Mouse (Mus musculus) MEL (cell line): ENCODE measurements at regions not wholly inside any gene's neighbourhood (a gene's known extent, or its start where the extent isn't known, plus 50 kb on each side); places are given as distances from the start of the nearest gene placed in this dataset.

Experiments used
- CTCF ChIP-seq, 3 experiments: IDR thresholded peaks in 2 of 3; conservative IDR thresholded peaks in 1 of 3; 2 replicates each; pipeline ENCODE4 v1.5.1; 2011 to 2012; ENCODE audit warnings: low read length in 3 of 3, low read depth in 2 of 3, mild to moderate bottlenecking in 2 of 3, improper control_type of control experiment in 1 of 3, inconsistent platforms in 1 of 3, mixed read lengths in 1 of 3, moderate library complexity in 1 of 3; ENCODE audit not compliant: control insufficient read depth in 1 of 3, insufficient read depth in 1 of 3, poor library complexity in 1 of 3, severe bottlenecking in 1 of 3
- E2F4 ChIP-seq: IDR thresholded peaks from 2 replicates; pipeline ENCODE4 v1.6.1; 2011; ENCODE audit warnings: low read depth, low read length, improper control_type of control experiment, borderline replicate concordance
- MAFK ChIP-seq: IDR thresholded peaks from 2 replicates; pipeline ENCODE4 v1.6.1; 2011; ENCODE audit warnings: low read depth, mild to moderate bottlenecking, low read length, improper control_type of control experiment, borderline replicate concordance
- MXI1 ChIP-seq: IDR thresholded peaks from 2 replicates; pipeline ENCODE4 v1.6.1; 2011; ENCODE audit warnings: mild to moderate bottlenecking, low read depth, low read length, improper control_type of control experiment
- POLR2A ChIP-seq, 2 experiments: IDR thresholded peaks; 2 replicates each; pipeline ENCODE4 v1.6.1; 2011 to 2012; ENCODE audit warnings: low read length in 2 of 2, mild to moderate bottlenecking in 2 of 2, control low read depth in 1 of 2, improper control_type of control experiment in 1 of 2, low read depth in 1 of 2, moderate library complexity in 1 of 2; ENCODE audit not compliant: control insufficient read depth in 1 of 2, insufficient read depth in 1 of 2, poor library complexity in 1 of 2
- RCOR1 ChIP-seq: IDR thresholded peaks from 2 replicates; pipeline ENCODE4 v1.6.1; 2012; ENCODE audit warnings: low read depth, mild to moderate bottlenecking, inconsistent platforms, low read length, improper control_type of control experiment
- USF2 ChIP-seq, 2 experiments: IDR thresholded peaks; 2 replicates each; pipeline ENCODE4 v1.6.1; 2011 to 2012; ENCODE audit warnings: improper control_type of control experiment in 2 of 2, low read length in 2 of 2, borderline replicate concordance in 1 of 2, inconsistent platforms in 1 of 2, low read depth in 1 of 2, mild to moderate bottlenecking in 1 of 2; ENCODE audit not compliant: insufficient read depth in 1 of 2

- TF ChIP-seq USF2 (IDR thresholded peaks at IDR 0.05; ENCODE audit: borderline replicate concordance in 1 of 2, insufficient read depth in 1 of 2, low read depth in 1 of 2, low read length in 2 of 2) (no peak), MXI1 (no peak), RCOR1 (no peak), POLR2A (IDR thresholded peaks at IDR 0.05; ENCODE audit: control insufficient read depth in 1 of 2, insufficient read depth in 1 of 2, low read depth in 1 of 2, low read length in 2 of 2, poor library complexity in 1 of 2) (no peak), E2F4 (no peak), CTCF (IDR thresholded peaks at IDR 0.05 in 2 of 3, conservative IDR thresholded peaks at IDR 0.05 in 1 of 3; ENCODE audit: control insufficient read depth in 1 of 3, insufficient read depth in 1 of 3, low read depth in 2 of 3, low read length in 3 of 3, poor library complexity in 1 of 3, severe bottlenecking in 1 of 3) (no peak), MAFK (no peak)
Measured at GRCm38 (mm10) chr5:111630313-111630844, 103.3 kb upstream of the Gm26897 start.
